Mouse (Mus musculus) hindbrain, embryonic 12.5 days (tissue): Measurements from ENCODE around the gene Gpc1. TPM values are rescaled to one million over a fixed set of nuclear protein-coding genes. Genes with fewer than 3 reads are reported as not detected.

Experiments used
- ATAC-seq: fragments of 200-750 bp; cut with Nextera tagmentation; 2 replicates; pipeline ENCODE4 v1.8.0; 2017; ENCODE audit warnings: moderate TSS enrichment; ENCODE audit not compliant: low FRiP score
- H3K27ac ChIP-seq: fragments of 300-500 bp; sonication (generic); 2 replicates; pipeline ENCODE4 v1.5.1; 2016; ENCODE audit warnings: mild to moderate bottlenecking
- H3K27me3 ChIP-seq: fragments of 300-500 bp; sonication (generic); 2 replicates; pipeline ENCODE4 v1.6.1; 2016; ENCODE audit warnings: mild to moderate bottlenecking
- H3K36me3 ChIP-seq: fragments of 300-500 bp; sonication (generic); 2 replicates; pipeline ENCODE4 v1.6.1; 2016; ENCODE audit warnings: mild to moderate bottlenecking
- H3K4me1 ChIP-seq: fragments of 300-500 bp; sonication (generic); 2 replicates; pipeline ENCODE4 v1.6.1; 2016
- H3K4me2 ChIP-seq: fragments of 300-500 bp; sonication (generic); replicated peaks from 2 replicates; pipeline ENCODE4 v1.6.1; 2016; ENCODE audit warnings: mild to moderate bottlenecking
- H3K4me3 ChIP-seq: fragments of 300-500 bp; sonication (generic); 2 replicates; pipeline ENCODE4 v1.5.1; 2016; ENCODE audit warnings: mild to moderate bottlenecking
- H3K9ac ChIP-seq: fragments of 300-500 bp; sonication (generic); 2 replicates; pipeline ENCODE4 v1.6.1; 2016; ENCODE audit warnings: mild to moderate bottlenecking, moderate library complexity
- H3K9me3 ChIP-seq: fragments of 300-500 bp; sonication (generic); replicated peaks from 2 replicates; pipeline ENCODE4 v1.6.1; 2016; ENCODE audit warnings: mild to moderate bottlenecking
- WGBS: fragments of 180-500 bp; shearing (Covaris S2); methylation state at CpG from one replicate; pipeline ENCODE4 v1.1.7; 2016; 5-methylcytosine and 5-hydroxymethylcytosine counted together
- polyA plus RNA-seq: library from polyadenylated mRNA; unstranded; fragments of >200 nt; fragmentation: Nextera tagmentation; extraction: Ambion mirVana; gene quantifications from 2 replicates; pipeline ENCODE4 v1.2.1, GENCODE M21; 2016

The Gpc1 gene
- 79.8 and 80.2 TPM in 2 replicates for polyA plus RNA-seq

DNA sequence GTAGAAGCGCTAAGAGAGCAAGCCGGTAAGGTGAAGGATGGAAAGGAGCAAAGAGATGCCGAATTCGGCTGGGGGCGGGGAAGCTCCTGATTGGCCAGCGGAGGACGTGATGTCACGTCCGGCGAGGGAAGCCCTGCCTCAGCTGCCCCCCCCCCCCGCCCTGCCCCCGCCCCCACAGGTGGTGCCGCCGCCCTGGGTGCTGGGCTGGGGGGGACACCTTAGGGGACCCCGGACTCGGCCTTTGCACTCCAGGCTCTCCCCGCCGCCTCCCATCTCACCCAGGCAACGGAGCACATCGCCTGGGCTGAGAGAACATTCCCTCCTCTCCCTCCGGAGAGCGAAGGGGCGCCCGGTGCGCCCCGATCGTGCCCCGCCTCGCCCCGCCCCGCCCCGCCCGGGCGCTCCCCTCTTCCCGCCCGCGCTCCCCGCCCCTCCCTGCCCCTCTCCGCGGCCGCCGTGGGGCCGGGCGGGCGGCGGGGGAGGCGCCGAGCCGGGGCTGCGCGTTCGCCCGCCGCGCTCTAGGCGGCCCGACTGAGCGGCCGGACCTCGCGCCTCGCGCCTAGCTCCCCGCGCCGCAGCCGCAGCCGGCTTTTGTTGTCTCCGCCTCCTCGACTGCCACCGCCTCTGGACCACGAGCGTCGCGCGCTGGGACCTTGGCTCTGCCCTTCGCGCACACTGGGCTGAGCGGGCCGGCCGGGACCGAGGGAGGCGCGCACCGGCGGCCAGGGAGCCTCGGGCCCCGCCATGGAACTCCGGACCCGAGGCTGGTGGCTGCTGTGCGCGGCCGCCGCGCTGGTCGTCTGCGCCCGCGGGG, at the start of gene Gpc1:
Gene Gpc1 (plus strand): TSS at position 458 of the 814 bp plus-strand sequence.
- H3K9me3 ChIP-seq, result no peaks in the 10 kb centered on the region
- H3K4me3 ChIP-seq, result peak within 1 kb of the TSS; percentile 95
- peaks cover 16% of the 10 kb centered on the region for H3K27me3 ChIP-seq
- WGBS, result under 1% methylated on average over 43 of the region's 99 CpGs
- H3K4me2 ChIP-seq, result peak within 1 kb of the TSS; percentile 83
- peak within 1 kb of the TSS; percentile 89 for H3K9ac ChIP-seq
- H3K4me1 ChIP-seq, result peaks cover 32% of the 10 kb centered on the region
- peak; percentile 85 for ATAC-seq
- peaks cover 13% of the 10 kb centered on the region for H3K36me3 ChIP-seq
- H3K27ac ChIP-seq, result peak within 1 kb of the TSS; percentile 95

DNA sequence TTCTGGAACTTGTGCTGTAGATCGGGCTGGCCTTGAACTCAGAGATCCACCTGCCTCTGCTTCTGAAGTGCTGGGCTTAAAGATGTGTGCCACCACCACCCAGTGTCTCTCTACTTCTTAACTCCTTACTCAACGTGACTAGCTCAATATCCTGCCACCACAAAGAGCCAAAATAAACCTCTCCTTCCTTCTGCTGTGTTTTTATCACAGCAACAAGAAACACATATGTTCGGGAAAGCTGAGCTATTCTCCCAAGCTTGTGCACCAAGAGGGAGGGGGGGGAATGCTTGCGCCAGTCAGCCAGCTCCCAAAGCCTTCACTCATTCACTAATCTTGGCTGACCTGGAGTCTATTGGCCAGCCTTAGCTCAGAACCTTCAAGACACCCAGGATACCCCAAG, 49.6 kb upstream of the Gpc1 start:
- no peak overlapping the region for H3K27ac ChIP-seq
- H3K9me3 ChIP-seq, result no peaks in the 10 kb centered on the region
- H3K4me3 ChIP-seq, result no peak overlapping the region
- H3K36me3 ChIP-seq, result no peaks in the 10 kb centered on the region
- H3K9ac ChIP-seq, result no peak overlapping the region
- H3K4me2 ChIP-seq, result no peak overlapping the region
- peaks cover 3% of the 10 kb centered on the region for H3K4me1 ChIP-seq
- 79% methylated on average over 4 of the region's 4 CpGs for WGBS
- H3K27me3 ChIP-seq, result peaks cover 3% of the 10 kb centered on the region; the same call in 1 of the 2 replicates
- ATAC-seq, result no peak

DNA sequence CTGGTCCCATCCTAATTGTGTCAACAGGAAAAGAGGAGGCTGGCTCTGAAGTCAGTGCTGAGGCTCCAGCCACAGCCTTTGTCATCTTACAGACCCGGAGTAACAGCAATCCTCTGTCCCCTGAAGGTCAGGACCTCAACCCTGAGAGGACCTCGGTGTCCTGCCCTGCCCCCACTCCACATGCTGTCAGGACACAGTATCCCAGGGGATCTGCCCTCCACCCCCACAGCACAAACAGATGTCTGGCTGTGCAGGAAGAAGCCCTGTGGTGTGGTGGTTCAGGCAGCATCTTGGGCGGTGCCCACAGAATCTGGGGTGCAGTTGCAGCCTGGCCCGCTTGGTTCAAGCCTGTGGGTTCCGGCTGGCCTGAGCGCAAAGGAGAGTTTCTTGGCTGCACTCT, 48.9 kb upstream of the Gpc1 start:
- H3K9ac ChIP-seq, result no peak overlapping the region
- H3K27ac ChIP-seq, result no peak overlapping the region
- H3K4me1 ChIP-seq, result peaks cover 10% of the 10 kb centered on the region
- no peaks in the 10 kb centered on the region for H3K9me3 ChIP-seq
- H3K4me2 ChIP-seq, result no peak overlapping the region
- H3K4me3 ChIP-seq, result no peak overlapping the region
- H3K36me3 ChIP-seq, result no peaks in the 10 kb centered on the region
- peaks cover 3% of the 10 kb centered on the region; the same call in 1 of the 2 replicates for H3K27me3 ChIP-seq
- no peak for ATAC-seq
- WGBS, result 49% methylated on average over 6 of the region's 6 CpGs

DNA sequence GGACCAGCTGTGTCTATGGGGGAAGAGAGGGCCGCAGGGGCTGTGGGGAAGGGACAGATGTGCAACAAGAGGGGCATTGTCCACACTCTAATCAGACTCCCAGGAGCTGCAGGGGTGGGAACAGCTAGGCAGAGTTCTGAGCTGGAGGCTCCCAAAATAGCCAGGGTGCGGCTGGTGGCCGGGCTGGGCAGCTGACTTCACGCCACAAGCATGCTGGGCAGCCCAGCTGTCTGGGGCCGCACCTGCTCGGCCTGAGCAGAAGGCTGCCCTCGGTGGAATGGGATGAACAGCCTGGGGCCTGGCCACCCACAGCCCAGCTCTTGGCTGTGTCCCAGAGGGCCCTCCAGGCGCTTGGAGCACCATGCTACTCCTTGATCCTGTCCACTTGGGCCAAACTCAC, 44.2 kb upstream of the Gpc1 start:
- no peak overlapping the region for H3K4me2 ChIP-seq
- WGBS, result 52% methylated on average over 8 of the region's 8 CpGs
- ATAC-seq, result no peak
- no peaks in the 10 kb centered on the region for H3K9me3 ChIP-seq
- H3K27me3 ChIP-seq, result no peaks in the 10 kb centered on the region
- H3K27ac ChIP-seq, result no peak overlapping the region
- no peak overlapping the region for H3K4me3 ChIP-seq
- H3K36me3 ChIP-seq, result no peaks in the 10 kb centered on the region
- H3K4me1 ChIP-seq, result peaks cover 25% of the 10 kb centered on the region
- no peak overlapping the region for H3K9ac ChIP-seq

DNA sequence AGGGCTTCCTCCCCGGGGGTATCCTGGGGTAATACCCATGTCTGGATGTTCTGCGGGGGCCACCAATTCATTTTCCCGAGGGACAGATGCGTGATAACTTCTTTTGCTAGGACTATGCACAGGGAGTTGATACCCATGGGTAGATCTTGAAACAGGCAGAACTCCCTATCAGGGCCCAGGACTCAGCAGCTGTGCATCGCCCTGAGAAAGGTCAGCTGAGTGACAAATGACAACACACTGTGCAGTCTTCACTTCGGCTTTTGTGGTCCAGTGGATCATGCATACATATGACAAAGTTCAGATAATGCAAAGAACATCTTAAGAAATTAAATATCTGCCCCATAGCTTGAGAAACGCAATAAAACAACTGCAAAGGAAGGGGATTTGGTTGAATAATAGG, 43.4 kb upstream of the Gpc1 start:
- H3K4me3 ChIP-seq, result no peak overlapping the region
- H3K4me2 ChIP-seq, result no peak overlapping the region
- no peaks in the 10 kb centered on the region for H3K9me3 ChIP-seq
- no peaks in the 10 kb centered on the region for H3K36me3 ChIP-seq
- H3K4me1 ChIP-seq, result peaks cover 22% of the 10 kb centered on the region
- no peak overlapping the region for H3K9ac ChIP-seq
- ATAC-seq, result no peak
- H3K27me3 ChIP-seq, result no peaks in the 10 kb centered on the region
- 87% methylated on average over 7 of the region's 7 CpGs for WGBS
- H3K27ac ChIP-seq, result no peak overlapping the region

DNA sequence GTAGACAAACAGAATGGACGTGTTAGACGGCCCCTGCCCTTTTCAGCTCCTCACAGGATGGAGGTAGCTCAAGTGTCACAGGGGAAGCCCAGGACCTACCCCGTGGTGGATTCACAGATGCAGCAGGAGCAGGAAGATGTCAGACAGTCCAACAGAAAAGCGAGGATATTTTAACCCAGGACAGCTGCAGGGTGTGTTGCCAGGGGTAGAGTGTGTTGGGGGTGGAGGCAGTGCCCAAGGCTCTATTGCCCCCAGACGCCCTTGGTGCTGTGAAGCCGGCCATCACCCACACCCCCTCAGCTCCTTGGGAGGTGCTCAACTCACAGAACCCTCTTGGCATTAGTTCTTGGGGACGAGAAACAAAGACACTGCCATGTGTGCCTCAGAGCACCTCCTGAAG, 40.8 kb upstream of the Gpc1 start:
- peaks cover 22% of the 10 kb centered on the region for H3K4me1 ChIP-seq
- peak; percentile 17; the same call in 1 of the 2 replicates for ATAC-seq
- H3K4me2 ChIP-seq, result peak overlapping the region; percentile 34
- no peaks in the 10 kb centered on the region for H3K36me3 ChIP-seq
- H3K9me3 ChIP-seq, result no peaks in the 10 kb centered on the region
- no peak overlapping the region for H3K27ac ChIP-seq
- 31% methylated on average over 7 of the region's 7 CpGs for WGBS
- no peak overlapping the region for H3K4me3 ChIP-seq
- no peak overlapping the region for H3K9ac ChIP-seq
- no peaks in the 10 kb centered on the region for H3K27me3 ChIP-seq

DNA sequence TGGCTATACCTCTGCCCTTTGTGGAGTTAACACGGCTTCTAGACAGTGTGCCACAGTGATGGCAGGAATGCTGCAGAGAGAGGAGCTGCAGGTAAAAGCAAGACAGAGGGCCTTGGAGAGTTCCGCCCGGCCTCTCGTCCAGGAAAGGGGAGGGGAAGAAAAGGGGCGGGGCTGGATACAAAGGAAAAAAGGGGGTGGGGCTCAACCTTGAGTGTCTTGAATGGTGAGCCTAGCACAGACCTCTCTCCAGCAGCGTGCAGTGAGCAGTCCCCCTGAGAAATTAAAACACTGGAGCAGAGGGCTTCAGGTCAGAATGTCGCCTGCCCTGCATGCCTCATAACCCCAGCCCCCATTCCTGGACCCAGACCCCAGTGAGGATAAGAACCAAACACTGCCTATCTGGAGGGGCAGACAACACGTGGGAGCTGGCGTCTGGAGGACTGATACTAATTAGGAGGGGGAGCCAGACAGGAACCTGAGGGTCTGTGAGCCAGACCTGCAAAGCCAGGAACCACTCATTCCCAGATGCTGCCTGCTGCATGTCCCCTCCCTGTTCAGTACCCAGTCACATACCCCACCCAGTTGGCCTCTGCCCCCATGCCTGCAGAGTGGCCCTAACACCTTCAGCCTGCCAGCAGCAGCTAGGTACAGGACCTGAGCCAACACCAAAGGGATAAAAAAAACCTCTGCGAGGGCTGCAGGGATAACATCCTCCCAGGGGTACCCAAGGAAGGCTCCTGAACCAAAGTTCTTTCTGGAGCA, 40.2 kb upstream of the Gpc1 start:
- Histone ChIP-seq H3K9ac (0 out of 2 replicates have a peak overlapping the region, but pooled peaks have one; percentile 1), H3K4me1 (peaks cover 22% of the 10 kb centered on the region), H3K9me3 (no peaks in the 10 kb centered on the region), H3K27ac (0 out of 2 replicates have a peak overlapping the region, but pooled peaks have one; percentile 35), H3K4me2 (peak overlapping the region; percentile 34), H3K4me3 (no peak overlapping the region), H3K27me3 (no peaks in the 10 kb centered on the region), H3K36me3 (no peaks in the 10 kb centered on the region)
- peak; percentile 68 for ATAC-seq
- 10% methylated on average over 9 of the region's 10 CpGs for WGBS

DNA sequence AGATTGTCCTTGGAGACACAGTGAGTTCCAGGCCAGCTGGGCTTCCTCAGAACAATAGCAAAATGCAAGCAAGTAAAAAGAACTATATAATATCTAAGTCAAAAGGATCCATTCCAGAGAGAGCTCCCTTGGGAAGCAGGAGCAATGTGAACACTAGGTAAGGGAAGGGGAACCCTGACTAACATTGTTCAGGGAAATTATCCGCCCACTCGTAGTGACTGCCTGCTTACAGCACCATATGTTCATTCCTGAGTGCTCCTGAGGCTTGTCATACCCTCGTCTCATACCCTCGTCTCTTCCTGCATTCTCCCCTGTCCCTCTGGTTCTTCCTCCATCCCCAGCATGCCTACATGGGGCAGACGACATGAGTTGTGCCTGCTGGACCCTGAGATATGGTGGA, 37.7 kb upstream of the Gpc1 start:
- Histone ChIP-seq H3K9me3 (no peaks in the 10 kb centered on the region), H3K4me1 (peaks cover 15% of the 10 kb centered on the region), H3K9ac (no peak overlapping the region), H3K36me3 (no peaks in the 10 kb centered on the region), H3K4me2 (no peak overlapping the region), H3K27ac (no peak overlapping the region), H3K27me3 (no peaks in the 10 kb centered on the region), H3K4me3 (no peak overlapping the region)
- WGBS, result 71% methylated on average over 5 of the region's 5 CpGs
- ATAC-seq, result no peak

DNA sequence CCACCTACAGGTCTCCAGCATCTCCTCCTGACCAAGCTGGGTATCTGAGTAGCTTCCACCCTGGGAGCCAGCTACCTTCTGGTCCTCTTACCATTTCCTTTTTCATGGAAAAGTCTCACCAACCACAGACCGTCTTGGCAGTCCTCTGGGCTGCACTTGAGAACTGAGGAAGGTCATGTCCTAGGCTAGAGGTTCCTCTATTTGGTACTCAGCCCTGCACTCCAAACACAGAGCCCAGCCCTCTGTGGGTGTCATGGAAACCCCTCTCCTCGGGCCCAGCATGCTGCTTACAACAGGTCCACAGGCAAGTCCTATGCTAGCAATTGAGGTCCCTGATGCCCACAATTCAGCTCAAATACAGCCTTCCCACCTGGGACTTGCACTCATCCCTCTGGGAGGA, 33.0 kb upstream of the Gpc1 start:
- ATAC-seq, result no peak
- Histone ChIP-seq H3K27ac (no peak overlapping the region), H3K4me3 (no peak overlapping the region), H3K9ac (no peak overlapping the region), H3K36me3 (no peaks in the 10 kb centered on the region), H3K9me3 (no peaks in the 10 kb centered on the region), H3K27me3 (no peaks in the 10 kb centered on the region), H3K4me2 (no peak overlapping the region), H3K4me1 (no peaks in the 10 kb centered on the region)
- 75% methylated on average over 2 of the region's 2 CpGs for WGBS

DNA sequence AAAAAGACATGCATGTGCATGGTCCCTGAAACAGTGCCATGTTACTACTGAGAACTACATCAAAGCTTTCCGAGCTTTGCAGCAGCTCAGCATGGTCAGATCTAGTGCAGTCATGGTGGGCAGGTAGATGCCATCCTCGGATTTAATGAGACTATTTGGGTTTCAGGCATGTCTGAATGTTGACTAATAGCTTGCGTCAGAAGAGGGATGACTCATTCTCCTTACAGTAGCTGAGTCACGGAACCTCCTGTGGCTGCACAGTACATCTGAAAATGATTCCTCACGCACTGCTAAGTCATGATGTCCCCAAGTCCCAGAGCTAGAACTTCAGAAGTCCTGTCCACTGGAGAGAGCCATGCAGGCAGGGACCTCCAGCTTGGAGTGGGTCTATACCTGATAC, 31.8 kb upstream of the Gpc1 start:
- Histone ChIP-seq H3K27me3 (no peaks in the 10 kb centered on the region), H3K9me3 (no peaks in the 10 kb centered on the region), H3K4me3 (no peak overlapping the region), H3K27ac (no peak overlapping the region), H3K4me1 (no peaks in the 10 kb centered on the region), H3K36me3 (no peaks in the 10 kb centered on the region), H3K4me2 (no peak overlapping the region), H3K9ac (no peak overlapping the region)
- ATAC-seq, result no peak
- 85% methylated on average over 5 of the region's 5 CpGs for WGBS

DNA sequence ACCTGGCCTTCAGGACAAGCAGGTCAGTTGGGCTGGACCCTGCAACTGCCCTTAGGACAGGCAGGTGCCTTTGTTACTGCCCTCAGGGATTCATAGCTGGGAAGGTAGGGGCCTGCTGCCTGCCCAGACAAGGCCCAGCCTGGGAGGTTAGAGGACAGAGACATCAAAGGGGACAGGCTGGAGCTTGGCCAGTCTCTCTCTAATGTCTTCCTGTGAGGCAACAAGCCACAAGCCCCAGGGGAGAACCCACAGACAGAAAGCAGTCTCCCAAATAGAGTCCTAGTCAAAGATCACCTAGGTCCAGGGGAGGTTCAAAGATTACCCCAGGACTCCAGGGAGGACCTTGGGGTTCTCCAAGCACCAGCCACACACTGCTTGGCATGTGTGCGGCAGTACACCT, 29.1 kb upstream of the Gpc1 start:
- no peaks in the 10 kb centered on the region for H3K9me3 ChIP-seq
- H3K36me3 ChIP-seq, result no peaks in the 10 kb centered on the region
- no peak overlapping the region for H3K9ac ChIP-seq
- H3K27ac ChIP-seq, result no peak overlapping the region
- H3K4me2 ChIP-seq, result no peak overlapping the region
- H3K27me3 ChIP-seq, result no peaks in the 10 kb centered on the region
- no peaks in the 10 kb centered on the region for H3K4me1 ChIP-seq
- 100% methylated on average over 1 of the region's 1 CpGs for WGBS
- no peak overlapping the region for H3K4me3 ChIP-seq
- ATAC-seq, result no peak

DNA sequence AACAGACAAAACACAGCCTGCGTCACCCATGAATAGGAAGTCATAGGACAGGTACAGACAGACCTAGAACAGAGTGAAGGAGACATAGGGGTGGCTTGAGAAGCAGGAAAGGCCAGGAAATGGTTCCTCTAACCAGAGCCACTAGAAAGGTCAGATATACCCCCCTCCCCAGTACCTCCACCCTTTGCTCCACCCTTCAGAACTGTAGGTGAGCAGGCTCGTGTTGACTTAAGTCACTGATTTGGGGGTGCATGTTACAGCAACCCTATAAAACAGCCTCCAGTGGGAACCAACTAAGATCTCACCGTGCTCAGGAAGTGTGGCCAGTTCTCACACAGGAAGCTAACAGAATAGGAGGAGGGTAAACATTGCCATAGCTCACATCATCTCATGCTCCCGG, 28.1 kb upstream of the Gpc1 start:
- H3K9ac ChIP-seq, result no peak overlapping the region
- no peak overlapping the region for H3K27ac ChIP-seq
- 88% methylated on average over 4 of the region's 4 CpGs for WGBS
- no peak for ATAC-seq
- no peaks in the 10 kb centered on the region for H3K9me3 ChIP-seq
- no peaks in the 10 kb centered on the region for H3K27me3 ChIP-seq
- H3K36me3 ChIP-seq, result no peaks in the 10 kb centered on the region
- no peaks in the 10 kb centered on the region for H3K4me1 ChIP-seq
- H3K4me3 ChIP-seq, result no peak overlapping the region
- H3K4me2 ChIP-seq, result no peak overlapping the region
